Mouse (Mus musculus) left cerebral cortex, postnatal 25 days (tissue): ENCODE results near the gene Mettl7a1. TPM values are rescaled to one million over a fixed set of nuclear protein-coding genes. Genes with fewer than 3 reads are reported as not detected.
"Not testable (repeated sequence)": the region's sequence is repeated elsewhere in the genome, so short reads cannot be mapped to it uniquely, and the experiment has no call there.

ENCODE experiments used
- DNase-seq, 2 experiments: peaks; one replicate each; pipeline ENCODE4 v3.0.0; 2022; ENCODE audit warnings: low spot score in 2 of 2, mixed read lengths in 1 of 2
- intact Hi-C: fragments of 180-260 bp; cut with DNase I; formaldehyde crosslinking; loops from one replicate; pipeline ENCODE4 v1.15.1; 2025
- total RNA-seq, 2 experiments: library from RNA; stranded (reverse); gene quantifications; 2 replicates each; pipeline ENCODE4 v1.2.3; 2021

The Mettl7a1 gene
- 10 to 100 TPM; 27.0 to 31.6 TPM for total RNA-seq

- peak; percentile 87 to 88 for DNase-seq
- intact Hi-C loops = loop anchor here (5.0 kb wide), 1 partner anchor 67 kb away; no protein-coding TSS in a partner anchor
These were observed at the start of gene Mettl7a1 for GRCm38 (mm10) chr15:100304019-100304991. Gene Mettl7a1 (plus strand): TSS chr15:100304140.

DNA sequence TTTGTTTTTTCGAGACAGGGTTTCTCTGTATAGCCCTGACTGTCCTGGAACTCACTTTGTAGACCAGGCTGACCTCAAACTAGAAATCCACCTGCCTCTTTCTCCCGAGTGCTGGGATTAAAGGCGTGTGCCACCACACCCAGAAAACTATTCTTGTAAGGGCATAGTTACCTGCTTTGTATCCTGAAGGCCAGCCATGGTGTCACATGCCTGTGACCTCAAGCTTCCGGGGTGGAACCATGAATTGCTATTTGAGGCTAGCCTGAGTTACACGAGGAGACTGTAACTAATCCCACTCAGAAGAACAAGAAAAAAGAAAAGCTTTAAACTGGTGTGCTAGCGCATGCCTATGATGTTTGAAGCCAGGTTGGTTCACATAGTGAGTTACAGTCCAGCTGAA is 47.6 kb upstream of the Mettl7a1 start:
- intact Hi-C loops = no loop called here
- DNase-seq = no peak

DNA sequence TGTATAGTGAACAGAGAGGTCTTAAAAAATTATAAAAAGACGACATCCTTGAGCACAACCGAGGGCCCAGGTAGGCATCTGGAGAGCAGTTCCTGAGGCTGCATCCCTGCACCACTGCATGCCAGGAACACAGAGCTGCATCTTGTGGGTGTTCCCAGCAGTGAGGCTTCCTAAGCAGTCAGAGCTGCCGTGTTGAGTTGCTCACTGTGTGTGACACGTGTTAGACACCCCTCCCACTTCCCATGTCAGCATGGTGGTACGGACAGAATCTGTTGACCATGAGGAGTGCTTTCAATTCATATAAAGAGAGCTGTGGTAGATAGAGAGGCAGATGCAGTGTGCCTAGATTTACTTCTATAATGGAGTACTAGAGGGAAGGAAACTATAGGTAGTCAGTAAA is 46.6 kb upstream of the Mettl7a1 start:
- no peak for DNase-seq
- intact Hi-C loops = no loop called here

- intact Hi-C loops = no loop called here
- DNase-seq = no peak
These were observed 45.1 kb upstream of the Mettl7a1 start for GRCm38 (mm10) chr15:100258646-100259425.

DNA sequence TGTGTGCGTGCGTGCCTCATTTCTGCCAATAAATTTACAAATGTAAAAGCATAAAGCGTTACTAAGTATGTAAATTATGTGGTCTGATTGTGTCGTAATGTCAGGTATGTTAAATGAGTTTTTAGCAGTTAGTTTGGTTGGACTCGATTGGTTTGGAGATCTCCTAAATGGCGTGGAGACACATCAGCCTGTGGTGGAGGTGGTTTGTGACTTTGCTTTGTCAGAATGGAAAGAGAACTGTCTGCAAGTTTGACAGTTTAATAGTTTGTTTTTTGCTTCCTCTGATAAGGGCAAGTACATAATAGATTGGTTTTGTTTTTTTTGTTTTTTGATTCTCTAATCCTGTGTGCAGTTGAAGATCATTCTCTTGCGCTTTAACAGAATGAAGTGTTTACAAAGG is 43.6 kb upstream of the Mettl7a1 start:
- not testable (repeated sequence) for DNase-seq
- intact Hi-C loops = loop anchor here (10.0 kb wide), 1 partner anchor 194 kb away; no protein-coding TSS in a partner anchor

GRCm38 (mm10) chr15:100263246-100263905 is 40.6 kb upstream of the Mettl7a1 start:
- DNase-seq = peak in 1 of 2 experiments; percentile 30
- intact Hi-C loops = loop anchor here (10.0 kb wide), 1 partner anchor 191 kb away; no protein-coding TSS in a partner anchor

GRCm38 (mm10) chr15:100265586-100266325 is 38.2 kb upstream of the Mettl7a1 start:
- intact Hi-C loops = loop anchor here (5.0 to 10.0 kb wide), 2 partner anchors 107 to 189 kb away; no protein-coding TSS in a partner anchor

GRCm38 (mm10) chr15:100268916-100269315 is 35.0 kb upstream of the Mettl7a1 start:
- intact Hi-C loops = loop anchor here (5.0 to 10.0 kb wide), 2 partner anchors 103 to 186 kb away; no protein-coding TSS in a partner anchor
- DNase-seq = no peak

More at GRCm38 (mm10) chr15:100265586-100266325, 38.2 kb upstream of the Mettl7a1 start:
- no peak for DNase-seq

GRCm38 (mm10) chr15:100269776-100270175 is 34.2 kb upstream of the Mettl7a1 start:
- intact Hi-C loops = loop anchor here (5.0 to 10.0 kb wide), 2 partner anchors 103 to 185 kb away; no protein-coding TSS in a partner anchor

GRCm38 (mm10) chr15:100270609-100271008 is 33.3 kb upstream of the Mettl7a1 start:
- intact Hi-C loops = not testable (repeated sequence)

More at GRCm38 (mm10) chr15:100269776-100270175, 34.2 kb upstream of the Mettl7a1 start:
- no peak for DNase-seq

GRCm38 (mm10) chr15:100271411-100271810 is 32.5 kb upstream of the Mettl7a1 start:
- DNase-seq = no peak
- intact Hi-C loops = no loop called here

More at GRCm38 (mm10) chr15:100270609-100271008, 33.3 kb upstream of the Mettl7a1 start:
- DNase-seq = not testable (repeated sequence)

DNA sequence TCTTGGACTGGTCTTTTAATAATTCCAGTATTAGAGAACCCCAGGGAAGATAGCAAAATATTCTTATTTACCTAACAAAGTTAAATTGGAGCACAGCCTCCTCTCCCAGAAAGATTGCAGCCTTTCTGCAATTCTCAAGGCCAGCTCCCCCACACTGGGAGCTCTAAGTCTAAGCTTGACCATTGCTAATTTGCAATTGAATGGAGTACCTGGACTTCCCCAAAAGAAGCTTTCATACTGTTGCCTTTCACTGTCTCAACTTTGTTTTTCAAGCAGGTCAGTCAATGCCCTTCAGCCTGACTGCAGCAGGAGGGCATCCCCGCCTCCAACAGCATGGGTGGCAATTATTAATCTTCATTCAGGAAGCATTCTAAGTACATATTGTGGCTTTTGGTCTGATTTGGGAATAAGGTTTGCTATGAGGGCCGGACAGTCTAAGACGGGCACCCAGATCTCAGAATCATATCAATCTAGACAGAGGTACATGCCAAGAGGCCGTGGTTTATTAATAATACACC is 30.1 kb upstream of the Mettl7a1 start:
- DNase-seq, intact Hi-C loops: not testable (repeated sequence)

GRCm38 (mm10) chr15:100274790-100275559 is 29.0 kb upstream of the Mettl7a1 start:
- intact Hi-C loops = no loop called here
- no peak for DNase-seq

DNA sequence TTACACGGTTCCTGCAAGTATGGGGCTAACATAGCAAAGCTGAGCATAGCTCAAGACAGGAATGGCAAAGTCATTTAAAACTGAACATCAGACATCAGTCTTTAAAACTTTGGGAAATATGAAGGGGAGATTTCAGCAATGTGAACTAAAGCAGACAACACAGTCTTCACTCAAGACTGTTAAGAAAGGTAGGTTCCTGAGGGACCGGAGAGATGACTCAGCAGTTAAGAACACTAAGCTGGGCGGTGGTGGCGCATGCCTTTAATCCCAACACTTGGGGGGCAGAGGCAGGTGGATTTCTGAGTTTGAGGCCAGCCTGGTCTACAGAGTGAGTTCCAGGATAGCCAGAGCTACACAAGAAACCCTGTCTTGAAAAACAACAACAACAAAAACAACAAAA is 27.5 kb upstream of the Mettl7a1 start:
- no peak for DNase-seq
- intact Hi-C loops = no loop called here

GRCm38 (mm10) chr15:100277586-100277985 is 26.4 kb upstream of the Mettl7a1 start:
- no peak for DNase-seq
- intact Hi-C loops = no loop called here

- intact Hi-C loops = no loop called here
- DNase-seq = no peak
These were observed 23.3 kb upstream of the Mettl7a1 start, which contains the start of gene Tmprss12 for GRCm38 (mm10) chr15:100280626-100281025. Gene Tmprss12 (plus strand): TSS chr15:100280837.

GRCm38 (mm10) chr15:100288980-100289379 is 15.0 kb upstream of the Mettl7a1 start:
- DNase-seq = no peak
- intact Hi-C loops = no loop called here
